Mouse (Mus musculus) E14TG2a.4 (cell line): ENCODE results near the gene Tekt3.

Source experiments
- CTCF ChIP-seq: conservative IDR thresholded peaks from 2 replicates; pipeline ENCODE4 v1.5.1; 2014; ENCODE audit warnings: low read length
- NANOG ChIP-seq: IDR thresholded peaks from 2 replicates; pipeline ENCODE4 v1.6.1; 2014; ENCODE audit warnings: borderline replicate concordance, low read length, mixed read lengths
- POU5F1 ChIP-seq: IDR thresholded peaks from 2 replicates; pipeline ENCODE4 v1.6.1; 2014; ENCODE audit warnings: low read length, borderline replicate concordance

DNA sequence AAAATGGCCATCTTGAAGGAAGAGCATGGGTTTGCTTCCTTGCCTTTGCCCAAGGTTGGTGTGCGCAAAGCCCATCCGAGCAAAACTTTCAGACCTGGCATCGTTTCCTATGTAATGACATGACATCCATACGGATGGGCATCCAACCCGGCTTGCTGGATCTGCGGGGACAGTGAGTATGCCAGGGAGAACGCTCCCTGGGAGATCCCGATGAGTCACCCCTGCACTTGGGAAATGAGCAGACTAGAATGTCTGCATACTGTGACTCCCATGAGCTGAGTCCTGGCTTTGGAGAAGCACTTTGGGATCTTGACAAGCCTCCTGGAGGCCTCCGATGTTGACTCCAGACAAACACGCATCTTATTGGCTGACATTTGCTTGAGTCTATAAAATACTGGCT is 9.5 kb upstream of the Tekt3 start:
- no peak for TF ChIP-seq CTCF
- TF ChIP-seq POU5F1 = no peak
- no peak for TF ChIP-seq NANOG
